Mouse (Mus musculus) MEL (cell line): ENCODE measurements around the gene Ncapd2. TPM values are rescaled to one million over a fixed set of nuclear protein-coding genes. Genes with fewer than 3 reads are reported as not detected.
A peak's percentile ranks its signal among the peaks of the same experiment; 100 is the strongest.

ENCODE experiments used
- DNase-seq: peaks from one replicate; pipeline ENCODE4 v3.0.0; 2011; ENCODE audit warnings: low read depth, low spot score
- H3K27ac ChIP-seq: 2 replicates; pipeline ENCODE4 v1.5.1; 2012; ENCODE audit warnings: low read depth, mild to moderate bottlenecking, control low read depth, low read length, moderate library complexity; ENCODE audit not compliant: control insufficient read depth
- H3K27me3 ChIP-seq, 2 experiments: fragments of 150-350 bp in 1 of 2; sonication (generic) in 1 of 2; 2 replicates each; pipeline ENCODE4 v1.6.1; 2012; ENCODE audit warnings: low read length in 2 of 2, mild to moderate bottlenecking in 2 of 2, improper control_type of control experiment in 1 of 2, moderate library complexity in 1 of 2; ENCODE audit not compliant: insufficient read depth in 2 of 2, control insufficient read depth in 1 of 2
- H3K36me3 ChIP-seq, 2 experiments: 2 replicates each; pipeline ENCODE4 v1.6.1; 2012 to 2014; ENCODE audit warnings: low read length in 2 of 2, improper control_type of control experiment in 1 of 2, inconsistent platforms in 1 of 2, mild to moderate bottlenecking in 1 of 2; ENCODE audit not compliant: insufficient read depth in 2 of 2, control insufficient read depth in 1 of 2
- H3K4me1 ChIP-seq, 2 experiments: fragments of 150-350 bp in 1 of 2; sonication (generic) in 1 of 2; 2 replicates each; pipeline ENCODE4 v1.6.1; 2012; ENCODE audit warnings: low read length in 2 of 2, improper control_type of control experiment in 1 of 2, mild to moderate bottlenecking in 1 of 2; ENCODE audit not compliant: insufficient read depth in 2 of 2, control insufficient read depth in 1 of 2
- H3K4me3 ChIP-seq, 2 experiments: fragments of 150-350 bp in 1 of 2; sonication (generic) in 1 of 2; 2 replicates each; pipeline ENCODE4 v1.5.1; 2012; ENCODE audit warnings: low read depth in 2 of 2, low read length in 2 of 2, mild to moderate bottlenecking in 2 of 2, moderate library complexity in 2 of 2, control low read depth in 1 of 2, improper control_type of control experiment in 1 of 2; ENCODE audit not compliant: control insufficient read depth in 1 of 2, insufficient read depth in 1 of 2
- H3K79me2 ChIP-seq: 2 replicates; pipeline ENCODE4 v1.6.1; 2012; ENCODE audit warnings: mild to moderate bottlenecking, low read length, moderate library complexity; ENCODE audit not compliant: control insufficient read depth, poor library complexity, insufficient read depth
- H3K9ac ChIP-seq: 2 replicates; pipeline ENCODE4 v1.6.1; 2012; ENCODE audit warnings: low read depth, mild to moderate bottlenecking, control low read depth, low read length, moderate library complexity; ENCODE audit not compliant: control insufficient read depth, poor library complexity, severe bottlenecking
- H3K9me3 ChIP-seq: fragments of 150-350 bp; sonication (generic); replicated peaks from 2 replicates; pipeline ENCODE4 v1.6.1; 2012; ENCODE audit warnings: mild to moderate bottlenecking, low read length, improper control_type of control experiment, moderate library complexity; ENCODE audit not compliant: insufficient read depth
- BHLHE40 ChIP-seq: IDR thresholded peaks from 2 replicates; pipeline ENCODE4 v1.6.1; 2012; ENCODE audit warnings: low read depth, mild to moderate bottlenecking, inconsistent platforms, low read length, improper control_type of control experiment, borderline replicate concordance
- CHD2 ChIP-seq: IDR thresholded peaks from 2 replicates; pipeline ENCODE4 v1.6.1; 2011; ENCODE audit warnings: low read length, improper control_type of control experiment
- E2F4 ChIP-seq: IDR thresholded peaks from 2 replicates; pipeline ENCODE4 v1.6.1; 2011; ENCODE audit warnings: low read depth, low read length, improper control_type of control experiment, borderline replicate concordance
- ELF1 ChIP-seq: IDR thresholded peaks from 2 replicates; pipeline ENCODE4 v1.6.1; 2014; ENCODE audit warnings: low read depth, mild to moderate bottlenecking, inconsistent platforms, low read length, improper control_type of control experiment, moderate library complexity
- EP300 ChIP-seq, 2 experiments: IDR thresholded peaks; 2 replicates each; pipeline ENCODE4 v1.6.1; 2011; ENCODE audit warnings: improper control_type of control experiment in 2 of 2, low read length in 2 of 2, low read depth in 1 of 2, mild to moderate bottlenecking in 1 of 2
- ETS1 ChIP-seq: IDR thresholded peaks from 2 replicates; pipeline ENCODE4 v1.6.1; 2012; ENCODE audit warnings: low read depth, mild to moderate bottlenecking, inconsistent platforms, low read length, improper control_type of control experiment, moderate library complexity
- HCFC1 ChIP-seq: IDR thresholded peaks from 2 replicates; pipeline ENCODE4 v1.6.1; 2012; ENCODE audit warnings: low read depth, mild to moderate bottlenecking, inconsistent platforms, low read length, improper control_type of control experiment, moderate library complexity
- KAT2A ChIP-seq: conservative IDR thresholded peaks from 2 replicates; pipeline ENCODE4 v1.6.1; 2012; ENCODE audit warnings: low read depth, low read length, improper control_type of control experiment, inconsistent platforms
- MAX ChIP-seq: IDR thresholded peaks from 2 replicates; pipeline ENCODE4 v1.6.1; 2011; ENCODE audit warnings: low read length, improper control_type of control experiment
- MEF2A ChIP-seq: IDR thresholded peaks from 2 replicates; pipeline ENCODE4 v1.6.1; 2014; ENCODE audit warnings: low read depth, mild to moderate bottlenecking, inconsistent platforms, low read length, improper control_type of control experiment; ENCODE audit not compliant: poor library complexity, insufficient replicate concordance, severe bottlenecking; ENCODE audit errors: extremely low read depth
- MXI1 ChIP-seq: IDR thresholded peaks from 2 replicates; pipeline ENCODE4 v1.6.1; 2011; ENCODE audit warnings: mild to moderate bottlenecking, low read depth, low read length, improper control_type of control experiment
- MYB ChIP-seq: IDR thresholded peaks from 2 replicates; pipeline ENCODE4 v1.6.1; 2011; ENCODE audit warnings: mild to moderate bottlenecking, low read depth, low read length, improper control_type of control experiment
- MYC ChIP-seq: IDR thresholded peaks from 2 replicates; pipeline ENCODE4 v1.6.1; 2011; ENCODE audit warnings: low read depth, mild to moderate bottlenecking, low read length, improper control_type of control experiment, moderate library complexity
- NELFE ChIP-seq: IDR thresholded peaks from 2 replicates; pipeline ENCODE4 v1.6.1; 2011; ENCODE audit warnings: low read depth, low read length, improper control_type of control experiment
- NRF1 ChIP-seq: IDR thresholded peaks from 2 replicates; pipeline ENCODE4 v1.6.1; 2014; ENCODE audit warnings: low read depth, mild to moderate bottlenecking, inconsistent platforms, low read length, improper control_type of control experiment, moderate library complexity; ENCODE audit not compliant: poor library complexity, insufficient read depth, severe bottlenecking
- POLR2A ChIP-seq, 2 experiments: IDR thresholded peaks; 2 replicates each; pipeline ENCODE4 v1.6.1; 2011 to 2012; ENCODE audit warnings: low read length in 2 of 2, mild to moderate bottlenecking in 2 of 2, control low read depth in 1 of 2, improper control_type of control experiment in 1 of 2, low read depth in 1 of 2, moderate library complexity in 1 of 2; ENCODE audit not compliant: control insufficient read depth in 1 of 2, insufficient read depth in 1 of 2, poor library complexity in 1 of 2
- POLR2AphosphoS2 ChIP-seq: IDR thresholded peaks from 2 replicates; pipeline ENCODE4 v1.6.1; 2011; ENCODE audit warnings: low read length, improper control_type of control experiment
- POLR2AphosphoS5 ChIP-seq: IDR thresholded peaks from 2 replicates; pipeline ENCODE4 v1.6.1; 2012; ENCODE audit warnings: low read depth, borderline replicate concordance, mild to moderate bottlenecking, inconsistent platforms, low read length, moderate library complexity, mixed read lengths
- RAD21 ChIP-seq: IDR thresholded peaks from 2 replicates; pipeline ENCODE4 v1.6.1; 2011; ENCODE audit warnings: mild to moderate bottlenecking, low read depth, low read length, improper control_type of control experiment
- SIN3A ChIP-seq: IDR thresholded peaks from 2 replicates; pipeline ENCODE4 v1.6.1; 2012; ENCODE audit warnings: low read length, improper control_type of control experiment, inconsistent platforms
- TAL1 ChIP-seq: IDR thresholded peaks from 2 replicates; pipeline ENCODE4 v1.6.1; 2012; ENCODE audit warnings: mild to moderate bottlenecking, inconsistent platforms, low read length, moderate library complexity, mixed read lengths
- TBP ChIP-seq: IDR thresholded peaks from 2 replicates; pipeline ENCODE4 v1.8.0; 2011; ENCODE audit warnings: low read depth, low read length, improper control_type of control experiment
- UBTF ChIP-seq: IDR thresholded peaks from 2 replicates; pipeline ENCODE4 v1.6.1; 2012; ENCODE audit warnings: low read depth, mild to moderate bottlenecking, inconsistent platforms, low read length, improper control_type of control experiment, moderate library complexity, borderline replicate concordance; ENCODE audit not compliant: insufficient read depth
- USF1 ChIP-seq: IDR thresholded peaks from 2 replicates; pipeline ENCODE4 v1.6.1; 2014; ENCODE audit warnings: low read depth, mild to moderate bottlenecking, inconsistent platforms, low read length, improper control_type of control experiment, moderate library complexity
- ZC3H11A ChIP-seq: IDR thresholded peaks from 2 replicates; pipeline ENCODE4 v1.6.1; 2012; ENCODE audit warnings: low read depth, mild to moderate bottlenecking, inconsistent platforms, low read length, improper control_type of control experiment
- ZKSCAN1 ChIP-seq: IDR thresholded peaks from 2 replicates; pipeline ENCODE4 v1.6.1; 2012; ENCODE audit warnings: low read depth, mild to moderate bottlenecking, inconsistent platforms, low read length, improper control_type of control experiment, moderate library complexity
- ZMIZ1 ChIP-seq: IDR thresholded peaks from 2 replicates; pipeline ENCODE4 v1.6.1; 2012; ENCODE audit warnings: low read depth, mild to moderate bottlenecking, inconsistent platforms, low read length, improper control_type of control experiment, moderate library complexity
- ZNF384 ChIP-seq: IDR thresholded peaks from 2 replicates; pipeline ENCODE4 v1.6.1; 2012; ENCODE audit warnings: low read depth, mild to moderate bottlenecking, inconsistent platforms, low read length, improper control_type of control experiment
- polyA plus RNA-seq, 2 experiments: library from polyadenylated mRNA; stranded (reverse) in 1 of 2; unstranded in 1 of 2; fragments of >175 nt in 1 of 2; fragments of >200 nt in 1 of 2; gene quantifications; 2 replicates each; pipeline versions ENCODE4 v1.2.1 to v1.2.4; 2012; ENCODE audit warnings: low replicate concordance in 2 of 2, low read depth in 1 of 2; ENCODE audit not compliant: insufficient read length in 2 of 2, insufficient read depth in 1 of 2, missing spikeins in 1 of 2
- total RNA-seq: library from RNA; depleted of rRNA; stranded (reverse); fragments of 300-350 nt; gene quantifications from 2 replicates; pipeline ENCODE4 v1.2.3, GENCODE M21; 2012; rRNA removed

Ncapd2 gene
- total RNA-seq: 86.6 and 88.8 TPM in 2 replicates
- 100 to 1,000 TPM in 1 of 2 experiments, not detected in 1; 394 TPM for polyA plus RNA-seq

- H3K27me3 ChIP-seq: no peaks in the 10 kb centered on the region
These were observed at the start of gene Ncapd2, which contains the start of gene Mrpl51 for GRCm38 (mm10) chr6:125191332-125192015. Gene Ncapd2, minus strand, starts transcription at chr6:125191701. Gene Mrpl51, plus strand, starts transcription at chr6:125191801.

GRCm38 (mm10) chr6:125240617-125241016 is 49.1 kb upstream of the Ncapd2 start:
- Histone ChIP-seq H3K9ac (no peak overlapping the region), H3K9me3 (no peaks in the 10 kb centered on the region), H3K27ac (no peak overlapping the region), H3K27me3 (no peaks in the 10 kb centered on the region), H3K4me3 (no peak overlapping the region), H3K36me3 (no peaks in the 10 kb centered on the region), H3K4me1 (peaks cover 0 to 4% of the 10 kb centered on the region in 2 experiments; a peak in 2 of 4 replicates), H3K79me2 (no peaks in the 10 kb centered on the region)
- no peak for TF ChIP-seq EP300 (IDR thresholded peaks at IDR 0.05; ENCODE audit: low read depth in 1 of 2, low read length in 2 of 2)
- TF ChIP-seq ZKSCAN1: no peak
- TF ChIP-seq TAL1: no peak
- TF ChIP-seq USF1: no peak
- TF ChIP-seq ZNF384: no peak
- TF ChIP-seq ZMIZ1: no peak
- TF ChIP-seq MXI1: no peak
- no peak for TF ChIP-seq CHD2
- DNase-seq: no peak

More at GRCm38 (mm10) chr6:125191332-125192015, at the start of gene Ncapd2, which contains the start of gene Mrpl51:
- Histone ChIP-seq H3K4me3 (peak within 1 kb of the TSS; percentile 89 to 90), H3K79me2 (peaks cover 36% of the 10 kb centered on the region), H3K9ac (peak within 1 kb of the TSS; percentile 99), H3K9me3 (no peaks in the 10 kb centered on the region), H3K4me1 (peaks cover 3 to 11% of the 10 kb centered on the region in 2 experiments; a peak in 3 of 4 replicates), H3K27ac (peak within 1 kb of the TSS; percentile 100), H3K36me3 (peaks cover 19% of the 10 kb centered on the region in 2 experiments)
- peak; percentile 99 for DNase-seq
- TF ChIP-seq POLR2A (IDR thresholded peaks at IDR 0.05; ENCODE audit: control insufficient read depth in 1 of 2, insufficient read depth in 1 of 2, low read depth in 1 of 2, low read length in 2 of 2, poor library complexity in 1 of 2): peak; percentile 90 to 92
- TF ChIP-seq TAL1: no peak
- TF ChIP-seq TBP: peak; percentile 41
- TF ChIP-seq MXI1: peak; percentile 88
- no peak for TF ChIP-seq MYB
- peak; percentile 18; the same call in 1 of the 2 replicates for TF ChIP-seq USF1
- TF ChIP-seq MAX: peak; percentile 79
- TF ChIP-seq UBTF: no peak
- TF ChIP-seq ZC3H11A: no peak
- no peak for TF ChIP-seq RAD21
- peak; percentile 87 for TF ChIP-seq NELFE
- TF ChIP-seq KAT2A: peak; percentile 31
- TF ChIP-seq E2F4: peak; percentile 57; the same call in 1 of the 2 replicates
- 0 out of 2 replicates have a peak, but pooled peaks have one; percentile 29 for TF ChIP-seq ELF1
- peak; percentile 66; the same call in 1 of the 2 replicates for TF ChIP-seq SIN3A
- no peak for TF ChIP-seq MEF2A
- 0 out of 2 replicates have a peak, but pooled peaks have one; percentile 15 for TF ChIP-seq CHD2
- no peak for TF ChIP-seq BHLHE40
- no peak for TF ChIP-seq ZKSCAN1
- peak; percentile 93 for TF ChIP-seq MYC
- TF ChIP-seq NRF1: peak; percentile 68
- no peak; the same call in 1 of the 2 replicates for TF ChIP-seq HCFC1
- peak; percentile 82; the same call in 1 of the 2 replicates for TF ChIP-seq POLR2AphosphoS2
- TF ChIP-seq POLR2AphosphoS5: no peak
- TF ChIP-seq ZMIZ1: peak; percentile 82
- peak; percentile 23; the same call in 1 of the 2 replicates for TF ChIP-seq ETS1
